Mouse (Mus musculus): ENCODE measurements around the gene Gm49673. TPM values are rescaled to one million over a fixed set of nuclear protein-coding genes. Genes with fewer than 3 reads are reported as not detected.

The Gm49673 gene
- polyA plus RNA-seq, 1 experiment from 2014 or later = 0.27 TPM

Other genes starting within 250 kb of the Gm49673 start
- gene Tagap, start 221.8 kb downstream of the Gm49673 start, polyA plus RNA-seq (2015; fragmentation: Nextera tagmentation; extraction: Ambion mirVana) = 0.65 and 0.66 TPM in 2 replicates
- 48.7 and 57.8 TPM in 2 replicates for gene Rsph3a, start 202.2 kb downstream of the Gm49673 start, polyA plus RNA-seq (2015; fragmentation: Nextera tagmentation; extraction: Ambion mirVana)
- gene Rnaset2a, start 309 bp upstream of the Gm49673 start, polyA plus RNA-seq (2015; fragmentation: Nextera tagmentation; extraction: Ambion mirVana) = 21.9 and 24.8 TPM in 2 replicates
- 35.0 and 35.7 TPM in 2 replicates for gene Fgfr1op, start 17.7 kb upstream of the Gm49673 start, polyA plus RNA-seq (2015; fragmentation: Nextera tagmentation; extraction: Ambion mirVana)
- gene Ccr6, start 88.3 kb upstream of the Gm49673 start, polyA plus RNA-seq (2015; fragmentation: Nextera tagmentation; extraction: Ambion mirVana) = not detected in 2 replicates
- 150 and 154 TPM in 2 replicates for gene Mpc1, start 135.1 kb upstream of the Gm49673 start, polyA plus RNA-seq (2015; fragmentation: Nextera tagmentation; extraction: Ambion mirVana)
- gene Sft2d1, start 163.3 kb upstream of the Gm49673 start, polyA plus RNA-seq (2015; fragmentation: Nextera tagmentation; extraction: Ambion mirVana) = 58.9 and 67.8 TPM in 2 replicates
- 0.45 and 0.52 TPM in 2 replicates for gene Prr18, start 189.7 kb upstream of the Gm49673 start, polyA plus RNA-seq (2015; fragmentation: Nextera tagmentation; extraction: Ambion mirVana)
- gene T2, start 208.2 kb upstream of the Gm49673 start, polyA plus RNA-seq (2015; fragmentation: Nextera tagmentation; extraction: Ambion mirVana) = 0.81 and 1.4 TPM in 2 replicates